Mouse (Mus musculus): ENCODE measurements around the gene Gng12. TPM values are rescaled to one million over a fixed set of nuclear protein-coding genes. Genes with fewer than 3 reads are reported as not detected.
A peak's percentile ranks its signal among the peaks of the same experiment; 100 is the strongest.

Gng12 gene
- polyA plus RNA-seq, 1 experiment from 2014 or later: 34.7 TPM

GRCm38 (mm10) chr6:66890349-66891158, 5.6 kb upstream of the Gng12 start:
- Histone ChIP-seq H3K9me3 (ENCODE audit: control insufficient read depth, low read length) (0 out of 2 replicates have a peak, but pooled peaks cover 5% of the 10 kb centered on the region), H3K27ac (replicated peaks; ENCODE audit: low read depth, low read length) (no peak overlapping the region)
- WGBS: 93% methylated on average over 3 of the region's 3 CpGs

GRCm38 (mm10) chr6:66893950-66894349, 2.2 kb upstream of the Gng12 start:
- no peaks in the 10 kb centered on the region for H3K36me3 ChIP-seq (ENCODE audit: control insufficient read depth, insufficient read depth, low read length)
- H3K9ac ChIP-seq (replicated peaks; ENCODE audit: low read length): no peak overlapping the region
- H3K4me3 ChIP-seq (replicated peaks; ENCODE audit: low read depth, low read length): no peak overlapping the region
- H3K4me2 ChIP-seq (ENCODE audit: low read length): no peak overlapping the region
- WGBS: 90% methylated on average over 5 of the region's 5 CpGs
- peaks cover 9% of the 10 kb centered on the region; the same call in 1 of the 2 replicates for H3K27me3 ChIP-seq (ENCODE audit: control insufficient read depth, insufficient read depth, low read length)
- no peak overlapping the region for H3K27ac ChIP-seq (replicated peaks; ENCODE audit: low read depth, low read length)
- DNase-seq: no peak
- H3K9me3 ChIP-seq (ENCODE audit: control insufficient read depth, low read length): no peaks in the 10 kb centered on the region
- no peak for ATAC-seq (ENCODE audit: low FRiP score, low TSS enrichment)
- H3K4me1 ChIP-seq (ENCODE audit: control insufficient read depth, insufficient read depth, low read length): peaks cover 7% of the 10 kb centered on the region

More at GRCm38 (mm10) chr6:66890349-66891158, 5.6 kb upstream of the Gng12 start:
- H3K4me3 ChIP-seq (replicated peaks; ENCODE audit: low read depth, low read length): no peak overlapping the region
- no peaks in the 10 kb centered on the region for H3K36me3 ChIP-seq (ENCODE audit: control insufficient read depth, insufficient read depth, low read length)
- ATAC-seq (ENCODE audit: low FRiP score, low TSS enrichment): no peak
- no peak for DNase-seq
- no peak overlapping the region for H3K4me2 ChIP-seq (ENCODE audit: low read length)
- no peak overlapping the region for H3K9ac ChIP-seq (replicated peaks; ENCODE audit: low read length)
- no peaks in the 10 kb centered on the region for H3K4me1 ChIP-seq (ENCODE audit: control insufficient read depth, insufficient read depth, low read length)
- no peaks in the 10 kb centered on the region for H3K27me3 ChIP-seq (ENCODE audit: control insufficient read depth, insufficient read depth, low read length)

GRCm38 (mm10) chr6:66894999-66895398, 1.2 kb upstream of the Gng12 start:
- no peak overlapping the region for H3K9ac ChIP-seq (replicated peaks; ENCODE audit: low read length)
- no peak overlapping the region for H3K4me3 ChIP-seq (replicated peaks; ENCODE audit: low read depth, low read length)
- H3K27ac ChIP-seq (replicated peaks; ENCODE audit: low read depth, low read length): no peak overlapping the region
- peaks cover 7% of the 10 kb centered on the region for H3K4me1 ChIP-seq (ENCODE audit: control insufficient read depth, insufficient read depth, low read length)
- DNase-seq (no peak), ATAC-seq (ENCODE audit: low FRiP score, low TSS enrichment) (no peak)
- no peaks in the 10 kb centered on the region for H3K36me3 ChIP-seq (ENCODE audit: control insufficient read depth, insufficient read depth, low read length)
- no peak overlapping the region for H3K4me2 ChIP-seq (ENCODE audit: low read length)
- no peaks in the 10 kb centered on the region for H3K9me3 ChIP-seq (ENCODE audit: control insufficient read depth, low read length)
- H3K27me3 ChIP-seq (ENCODE audit: control insufficient read depth, insufficient read depth, low read length): peaks cover 9% of the 10 kb centered on the region; the same call in 1 of the 2 replicates
- 62% methylated on average over 1 of the region's 1 CpGs for WGBS

GRCm38 (mm10) chr6:66896921-66897645, 886 bp downstream of the Gng12 start:
- no peak overlapping the region for H3K27ac ChIP-seq (replicated peaks; ENCODE audit: low read depth, low read length)
- H3K4me2 ChIP-seq (ENCODE audit: low read length): peak overlapping the region; percentile 92
- peaks cover 7% of the 10 kb centered on the region for H3K4me1 ChIP-seq (ENCODE audit: control insufficient read depth, insufficient read depth, low read length)
- H3K4me3 ChIP-seq (replicated peaks; ENCODE audit: low read depth, low read length): peak overlapping the region; percentile 75
- H3K9ac ChIP-seq (replicated peaks; ENCODE audit: low read length): peak overlapping the region; percentile 68
- H3K9me3 ChIP-seq (ENCODE audit: control insufficient read depth, low read length): no peaks in the 10 kb centered on the region
- H3K36me3 ChIP-seq (ENCODE audit: control insufficient read depth, insufficient read depth, low read length): no peaks in the 10 kb centered on the region
- no peak for ATAC-seq (ENCODE audit: low FRiP score, low TSS enrichment)
- peaks cover 9% of the 10 kb centered on the region; the same call in 1 of the 2 replicates for H3K27me3 ChIP-seq (ENCODE audit: control insufficient read depth, insufficient read depth, low read length)
- 5% methylated on average over 25 of the region's 25 CpGs for WGBS
- DNase-seq: peak; percentile 48

- no peak for ATAC-seq (ENCODE audit: low FRiP score, low TSS enrichment)
These were observed 1.8 kb downstream of the Gng12 start for GRCm38 (mm10) chr6:66897994-66898393.

GRCm38 (mm10) chr6:66901926-66902325, 5.7 kb downstream of the Gng12 start:
- 96% methylated on average over 5 of the region's 5 CpGs for WGBS
- Histone ChIP-seq H3K27me3 (ENCODE audit: control insufficient read depth, insufficient read depth, low read length) (peaks cover 9% of the 10 kb centered on the region; the same call in 1 of the 2 replicates), H3K9me3 (ENCODE audit: control insufficient read depth, low read length) (no peaks in the 10 kb centered on the region), H3K36me3 (ENCODE audit: control insufficient read depth, insufficient read depth, low read length) (no peaks in the 10 kb centered on the region), H3K4me2 (ENCODE audit: low read length) (no peak overlapping the region), H3K27ac (replicated peaks; ENCODE audit: low read depth, low read length) (no peak overlapping the region), H3K9ac (replicated peaks; ENCODE audit: low read length) (no peak overlapping the region), H3K4me1 (ENCODE audit: control insufficient read depth, insufficient read depth, low read length) (peaks cover 6% of the 10 kb centered on the region), H3K4me3 (replicated peaks; ENCODE audit: low read depth, low read length) (no peak overlapping the region)
- ATAC-seq (ENCODE audit: low FRiP score, low TSS enrichment) (no peak; the same call in 1 of the 2 replicates), DNase-seq (no peak)

More at GRCm38 (mm10) chr6:66897994-66898393, 1.8 kb downstream of the Gng12 start:
- 48% methylated on average over 4 of the region's 4 CpGs for WGBS
- peaks cover 9% of the 10 kb centered on the region; the same call in 1 of the 2 replicates for H3K27me3 ChIP-seq (ENCODE audit: control insufficient read depth, insufficient read depth, low read length)
- H3K9ac ChIP-seq (replicated peaks; ENCODE audit: low read length): no peak overlapping the region
- peak overlapping the region; percentile 75; the same call in 1 of the 2 replicates for H3K4me3 ChIP-seq (replicated peaks; ENCODE audit: low read depth, low read length)
- H3K4me2 ChIP-seq (ENCODE audit: low read length): peak overlapping the region; percentile 92; the same call in 1 of the 2 replicates
- no peak overlapping the region for H3K27ac ChIP-seq (replicated peaks; ENCODE audit: low read depth, low read length)
- peak; percentile 13 for DNase-seq
- no peaks in the 10 kb centered on the region for H3K9me3 ChIP-seq (ENCODE audit: control insufficient read depth, low read length)
- no peaks in the 10 kb centered on the region for H3K36me3 ChIP-seq (ENCODE audit: control insufficient read depth, insufficient read depth, low read length)
- peaks cover 7% of the 10 kb centered on the region for H3K4me1 ChIP-seq (ENCODE audit: control insufficient read depth, insufficient read depth, low read length)

- DNase-seq: no peak
- no peaks in the 10 kb centered on the region for H3K36me3 ChIP-seq (ENCODE audit: control insufficient read depth, insufficient read depth, low read length)
- 84% methylated on average over 9 of the region's 9 CpGs for WGBS
- no peak for ATAC-seq (ENCODE audit: low FRiP score, low TSS enrichment)
- no peaks in the 10 kb centered on the region for H3K4me1 ChIP-seq (ENCODE audit: control insufficient read depth, insufficient read depth, low read length)
- no peaks in the 10 kb centered on the region for H3K27me3 ChIP-seq (ENCODE audit: control insufficient read depth, insufficient read depth, low read length)
- no peaks in the 10 kb centered on the region for H3K9me3 ChIP-seq (ENCODE audit: control insufficient read depth, low read length)
- H3K27ac ChIP-seq (replicated peaks; ENCODE audit: low read depth, low read length): no peak overlapping the region
- no peak overlapping the region for H3K4me3 ChIP-seq (replicated peaks; ENCODE audit: low read depth, low read length)
- no peak overlapping the region for H3K4me2 ChIP-seq (ENCODE audit: low read length)
- no peak overlapping the region for H3K9ac ChIP-seq (replicated peaks; ENCODE audit: low read length)
These were observed 7.0 kb downstream of the Gng12 start for GRCm38 (mm10) chr6:66903206-66903605.

GRCm38 (mm10) chr6:66903720-66904119, 7.5 kb downstream of the Gng12 start:
- no peak overlapping the region for H3K4me2 ChIP-seq (ENCODE audit: low read length)
- no peak for DNase-seq
- H3K36me3 ChIP-seq (ENCODE audit: control insufficient read depth, insufficient read depth, low read length): no peaks in the 10 kb centered on the region
- H3K4me1 ChIP-seq (ENCODE audit: control insufficient read depth, insufficient read depth, low read length): no peaks in the 10 kb centered on the region
- no peaks in the 10 kb centered on the region for H3K27me3 ChIP-seq (ENCODE audit: control insufficient read depth, insufficient read depth, low read length)
- 90% methylated on average over 6 of the region's 6 CpGs for WGBS
- no peak overlapping the region for H3K4me3 ChIP-seq (replicated peaks; ENCODE audit: low read depth, low read length)
- no peak overlapping the region for H3K27ac ChIP-seq (replicated peaks; ENCODE audit: low read depth, low read length)
- no peaks in the 10 kb centered on the region for H3K9me3 ChIP-seq (ENCODE audit: control insufficient read depth, low read length)
- ATAC-seq (ENCODE audit: low FRiP score, low TSS enrichment): no peak
- H3K9ac ChIP-seq (replicated peaks; ENCODE audit: low read length): no peak overlapping the region
